Mouse (Mus musculus) forebrain, embryonic 16.5 days (tissue): Measurements from ENCODE around the gene B3gat2. TPM values are rescaled to one million over a fixed set of nuclear protein-coding genes. Genes with fewer than 3 reads are reported as not detected.

Experiments
- ATAC-seq: fragments of 200-750 bp; cut with Nextera tagmentation; 2 replicates; pipeline ENCODE4 v1.8.0; 2017; ENCODE audit warnings: mild to moderate bottlenecking, moderate library complexity
- H3K27ac ChIP-seq: fragments of 300-500 bp; sonication (generic); 2 replicates; pipeline ENCODE4 v1.5.1; 2014; ENCODE audit warnings: low read length, control low read depth
- H3K27me3 ChIP-seq: fragments of 300-500 bp; sonication (generic); replicated peaks from 2 replicates; pipeline ENCODE4 v1.6.1; 2014; ENCODE audit warnings: low read length; ENCODE audit not compliant: control insufficient read depth, insufficient read depth
- H3K36me3 ChIP-seq: fragments of 300-500 bp; sonication (generic); 2 replicates; pipeline ENCODE4 v1.6.1; 2014; ENCODE audit not compliant: control insufficient read depth, insufficient read depth
- H3K4me1 ChIP-seq: fragments of 300-500 bp; sonication (generic); replicated peaks from 2 replicates; pipeline ENCODE4 v1.6.1; 2014; ENCODE audit warnings: low read length; ENCODE audit not compliant: control insufficient read depth, insufficient read depth
- H3K4me2 ChIP-seq: fragments of 300-500 bp; sonication (generic); 2 replicates; pipeline ENCODE4 v1.6.1; 2014; ENCODE audit warnings: mild to moderate bottlenecking, low read length, control low read depth
- H3K4me3 ChIP-seq: fragments of 300-500 bp; sonication (generic); replicated peaks from 2 replicates; pipeline ENCODE4 v1.5.1; 2014; ENCODE audit warnings: mild to moderate bottlenecking, low read length, control low read depth
- H3K9ac ChIP-seq: fragments of 300-500 bp; sonication (generic); replicated peaks from 2 replicates; pipeline ENCODE4 v1.6.1; 2014; ENCODE audit warnings: low read depth, low read length, control low read depth
- H3K9me3 ChIP-seq: fragments of 300-500 bp; sonication (generic); 2 replicates; pipeline ENCODE4 v1.6.1; 2016; ENCODE audit warnings: low read length; ENCODE audit not compliant: control insufficient read depth
- WGBS: fragments of 180-500 bp; shearing (Covaris S2); extraction: QIAGEN DNeasy Blood & Tissue Kit; methylation state at CpG from one replicate; pipeline ENCODE4 v1.1.7; 2014; 5-methylcytosine and 5-hydroxymethylcytosine counted together
- polyA plus RNA-seq: library from polyadenylated mRNA; unstranded; fragments of >200 nt; fragmentation: Nextera tagmentation; extraction: Ambion mirVana; gene quantifications from 2 replicates; pipeline ENCODE4 v1.2.1, GENCODE M21; 2015

The B3gat2 gene
- polyA plus RNA-seq, 1 experiment from 2014 or later, result 12.1 TPM

DNA sequence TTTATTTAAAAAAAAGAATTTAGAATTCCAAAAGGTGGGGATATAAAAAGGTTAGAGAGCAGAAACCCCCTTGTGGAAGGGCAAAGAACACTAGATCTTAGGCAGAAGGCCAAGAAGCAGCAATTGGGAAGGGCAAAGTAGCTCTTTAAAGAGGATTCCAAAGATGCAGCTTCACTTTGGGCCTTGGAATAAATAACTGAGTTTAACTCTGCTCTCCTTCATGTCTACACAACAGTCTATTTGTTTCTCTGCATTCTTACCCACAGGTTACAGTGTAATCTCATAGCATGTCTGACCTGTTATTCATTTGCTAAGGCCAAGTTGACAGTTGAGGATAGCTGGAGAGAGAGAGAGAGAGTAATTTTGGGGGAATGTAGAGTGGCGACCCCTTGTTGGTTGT, 6.6 kb upstream of the B3gat2 start:
- 94% methylated on average over 1 of the region's 1 CpGs for WGBS
- Histone ChIP-seq H3K9ac (no peak overlapping the region), H3K4me1 (no peaks in the 10 kb centered on the region), H3K9me3 (no peaks in the 10 kb centered on the region), H3K4me2 (no peak overlapping the region), H3K4me3 (no peak overlapping the region), H3K27me3 (peaks cover 5% of the 10 kb centered on the region; the same call in 1 of the 2 replicates), H3K27ac (no peak overlapping the region), H3K36me3 (no peaks in the 10 kb centered on the region)
- no peak for ATAC-seq

DNA sequence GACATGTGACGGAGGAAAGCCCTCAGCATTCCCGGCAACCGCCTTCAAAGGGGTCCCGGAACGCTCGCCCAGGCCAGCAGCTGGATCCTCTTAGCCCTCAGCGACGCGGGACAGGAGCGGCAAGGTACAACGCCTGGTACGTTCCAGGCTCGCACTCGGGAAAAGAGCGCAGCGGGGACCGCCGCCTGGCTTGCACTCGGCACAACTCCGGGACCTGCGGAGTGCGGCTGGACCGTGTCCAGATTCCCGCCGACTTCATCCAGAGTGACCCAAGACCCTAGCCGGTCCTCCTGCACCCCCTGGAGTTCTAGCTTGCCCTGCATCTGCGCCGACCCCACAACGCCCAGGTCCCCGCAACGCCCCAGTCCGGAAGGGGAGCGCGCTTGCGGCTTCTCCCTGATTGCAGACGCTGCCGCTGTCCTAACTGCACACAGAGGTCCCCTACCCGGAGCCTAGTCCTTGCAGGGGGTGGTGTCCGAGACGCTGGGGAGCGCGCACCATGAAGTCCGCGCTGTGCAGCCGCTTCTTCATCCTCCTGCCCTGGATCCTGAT, 659 bp downstream of the B3gat2 start:
- Histone ChIP-seq H3K9ac (peak overlapping the region; percentile 82), H3K27ac (peak overlapping the region; percentile 75), H3K27me3 (peaks cover 7% of the 10 kb centered on the region), H3K4me2 (peak overlapping the region; percentile 88), H3K4me3 (peak overlapping the region; percentile 88), H3K36me3 (no peaks in the 10 kb centered on the region), H3K4me1 (peaks cover 33% of the 10 kb centered on the region), H3K9me3 (no peaks in the 10 kb centered on the region)
- peak; percentile 34 for ATAC-seq
- WGBS, result under 1% methylated on average over 44 of the region's 45 CpGs

DNA sequence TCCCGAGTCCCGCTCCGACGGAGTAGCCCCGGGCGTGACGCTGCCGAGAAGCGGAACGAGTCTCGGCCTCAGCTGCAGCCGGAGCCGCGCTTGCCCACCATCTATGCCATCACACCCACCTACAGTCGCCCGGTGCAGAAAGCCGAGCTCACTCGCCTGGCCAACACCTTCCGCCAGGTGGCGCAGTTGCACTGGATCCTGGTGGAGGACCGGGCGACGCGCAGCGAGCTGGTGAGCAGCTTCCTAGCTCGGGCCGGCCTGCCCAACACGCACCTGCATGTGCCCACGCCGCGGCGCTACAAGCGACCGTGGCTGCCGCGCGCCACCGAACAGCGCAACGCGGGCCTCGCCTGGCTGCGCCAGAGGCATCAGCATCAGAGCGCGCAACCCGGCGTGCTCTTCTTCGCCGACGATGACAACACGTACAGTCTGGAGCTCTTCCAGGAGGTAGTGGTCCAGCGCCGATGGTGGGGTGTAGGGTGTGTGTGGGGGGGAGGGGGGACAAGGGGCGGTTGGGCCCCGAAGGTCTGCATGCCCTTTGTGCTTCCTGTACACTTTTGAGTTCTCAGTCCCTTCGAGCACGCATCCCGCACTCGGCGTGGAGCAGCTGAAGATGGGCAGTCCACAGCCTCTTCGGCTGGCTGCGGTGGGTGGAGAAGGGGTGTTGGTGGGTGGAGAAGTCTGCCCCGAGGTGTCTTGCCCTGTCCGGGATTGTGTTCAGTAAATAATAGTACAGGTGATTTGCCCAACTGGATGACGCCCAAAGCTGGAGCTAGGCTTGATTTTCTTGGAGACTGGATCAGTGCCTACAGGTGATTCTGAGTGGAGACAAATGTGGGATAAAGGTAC, 1.5 kb downstream of the B3gat2 start:
- Histone ChIP-seq H3K9me3 (no peaks in the 10 kb centered on the region), H3K27ac (peak overlapping the region; percentile 75), H3K36me3 (no peaks in the 10 kb centered on the region), H3K27me3 (peaks cover 7% of the 10 kb centered on the region), H3K4me3 (peak overlapping the region; percentile 88), H3K9ac (peak overlapping the region; percentile 82), H3K4me2 (peak overlapping the region; percentile 88), H3K4me1 (peaks cover 33% of the 10 kb centered on the region)
- peak; percentile 93 for ATAC-seq
- WGBS, result under 1% methylated on average over 60 of the region's 65 CpGs

DNA sequence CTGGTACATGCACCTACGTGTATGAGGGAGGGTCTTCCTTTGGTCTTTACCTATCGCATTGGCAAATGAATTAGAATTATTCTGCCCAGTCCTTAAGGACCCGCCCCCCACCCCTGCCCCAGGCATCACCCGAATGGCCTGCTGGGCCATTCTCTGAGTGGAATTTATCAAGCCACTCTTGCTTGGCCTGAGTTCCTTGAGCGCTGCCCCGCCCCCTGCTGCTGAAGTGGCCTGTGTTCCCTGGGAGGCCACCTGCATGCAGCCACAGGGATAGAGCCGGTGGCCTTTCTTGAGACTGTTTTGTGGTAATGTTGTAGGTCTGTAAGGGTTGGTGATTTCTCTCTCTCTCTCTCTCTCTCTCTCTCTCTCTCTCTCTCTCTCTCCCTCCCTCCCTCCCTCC, 2.2 kb downstream of the B3gat2 start:
- no peak for ATAC-seq
- peak overlapping the region; percentile 82; the same call in 1 of the 2 replicates for H3K9ac ChIP-seq
- H3K9me3 ChIP-seq, result no peaks in the 10 kb centered on the region
- peak overlapping the region; percentile 88 for H3K4me2 ChIP-seq
- WGBS, result 0% methylated on average over 7 of the region's 7 CpGs
- peaks cover 33% of the 10 kb centered on the region for H3K4me1 ChIP-seq
- no peak overlapping the region for H3K27ac ChIP-seq
- peaks cover 7% of the 10 kb centered on the region for H3K27me3 ChIP-seq
- peak overlapping the region; percentile 88 for H3K4me3 ChIP-seq
- H3K36me3 ChIP-seq, result no peaks in the 10 kb centered on the region

DNA sequence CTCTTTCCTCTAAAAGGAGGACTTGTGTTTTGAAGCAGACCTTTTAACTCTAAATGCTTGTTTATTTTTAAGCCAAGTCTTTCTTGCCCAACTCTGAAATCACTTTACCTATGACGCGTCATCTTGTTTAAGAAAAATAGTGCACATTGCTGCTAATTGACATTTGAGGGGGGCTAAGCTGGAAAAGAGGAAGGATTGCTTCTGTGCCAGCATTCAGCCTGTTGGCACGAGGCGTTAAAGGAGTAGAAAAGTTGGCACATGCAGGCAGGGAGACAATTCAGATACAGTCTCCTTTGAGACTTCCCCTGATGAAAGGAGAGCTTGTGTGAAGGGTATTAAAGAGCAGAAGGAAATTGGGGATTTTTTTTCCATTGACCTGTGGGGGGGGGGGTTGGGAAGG, 3.2 kb downstream of the B3gat2 start:
- H3K27ac ChIP-seq, result no peak overlapping the region
- peaks cover 33% of the 10 kb centered on the region for H3K4me1 ChIP-seq
- H3K9me3 ChIP-seq, result no peaks in the 10 kb centered on the region
- H3K36me3 ChIP-seq, result no peaks in the 10 kb centered on the region
- no peak overlapping the region for H3K9ac ChIP-seq
- no peak for ATAC-seq
- peaks cover 2% of the 10 kb centered on the region; the same call in 1 of the 2 replicates for H3K27me3 ChIP-seq
- 6% methylated on average over 4 of the region's 4 CpGs for WGBS
- H3K4me2 ChIP-seq, result peak overlapping the region; percentile 45
- H3K4me3 ChIP-seq, result peak overlapping the region; percentile 18

DNA sequence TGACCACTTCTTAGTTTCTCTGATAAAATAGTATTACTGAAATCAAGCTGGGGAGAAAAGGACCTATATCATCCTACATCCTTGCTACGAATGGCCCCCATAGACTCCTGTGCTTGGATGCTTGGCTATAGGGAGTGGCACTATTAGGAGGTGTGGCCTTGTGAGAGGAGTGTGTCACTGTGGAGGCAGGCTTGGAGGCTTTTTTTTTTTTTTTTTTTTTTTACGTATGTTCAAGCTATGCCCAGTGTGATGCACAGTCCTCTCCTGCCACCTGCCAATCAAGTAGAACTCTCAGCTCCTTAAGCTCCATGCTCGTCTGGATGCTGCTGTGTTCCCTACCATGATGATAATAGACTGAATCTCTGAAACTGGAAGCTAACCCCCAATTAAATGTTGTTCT, 11.5 kb downstream of the B3gat2 start:
- H3K27me3 ChIP-seq, result no peaks in the 10 kb centered on the region
- H3K9ac ChIP-seq, result no peak overlapping the region
- no peak overlapping the region for H3K27ac ChIP-seq
- H3K4me3 ChIP-seq, result no peak overlapping the region
- no peaks in the 10 kb centered on the region for H3K36me3 ChIP-seq
- H3K4me1 ChIP-seq, result no peaks in the 10 kb centered on the region
- H3K4me2 ChIP-seq, result no peak overlapping the region
- no peaks in the 10 kb centered on the region for H3K9me3 ChIP-seq
- 48% methylated on average over 3 of the region's 3 CpGs for WGBS
- no peak for ATAC-seq

DNA sequence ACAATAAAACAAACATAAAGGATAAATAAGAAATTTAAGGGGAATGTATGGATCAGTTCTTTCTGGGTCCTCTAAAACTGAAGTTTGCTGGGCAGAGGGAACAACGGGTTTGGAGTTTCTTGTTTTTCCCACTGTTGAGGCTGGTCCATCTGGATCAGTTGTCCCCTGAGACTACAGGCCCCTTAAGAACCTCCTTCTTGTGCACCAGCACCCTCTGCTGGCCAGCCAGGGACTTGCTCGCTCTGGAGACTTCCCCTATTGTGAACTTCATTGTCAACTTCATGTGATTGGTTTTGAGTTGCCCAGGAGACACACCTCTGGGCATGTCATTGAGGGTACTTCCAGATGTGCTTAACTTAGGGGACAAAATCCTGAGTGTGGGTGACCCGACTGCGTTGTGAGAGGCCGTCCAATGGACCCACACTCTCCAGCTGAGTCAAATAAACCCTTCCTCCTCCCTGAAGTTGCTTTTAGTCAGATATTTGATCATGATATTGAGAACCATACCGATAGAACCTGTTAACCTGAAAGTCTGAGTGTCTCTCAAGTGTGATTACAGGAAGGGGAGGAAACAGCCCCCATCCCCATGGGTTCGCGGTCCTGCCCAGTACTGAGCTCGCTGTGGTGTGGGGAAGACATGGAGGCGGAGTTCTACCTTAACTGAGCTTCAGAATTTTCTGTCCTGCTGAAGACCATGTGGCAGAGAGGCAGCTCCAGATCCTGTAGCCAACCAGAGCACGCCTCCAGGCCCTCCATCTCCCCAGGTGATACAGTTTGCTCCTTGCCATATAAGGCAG, 31.4 kb downstream of the B3gat2 start:
- no peak overlapping the region for H3K4me2 ChIP-seq
- no peaks in the 10 kb centered on the region for H3K4me1 ChIP-seq
- 53% methylated on average over 11 of the region's 11 CpGs for WGBS
- ATAC-seq, result peak; percentile 88
- H3K9ac ChIP-seq, result no peak overlapping the region
- no peak overlapping the region for H3K27ac ChIP-seq
- no peaks in the 10 kb centered on the region for H3K36me3 ChIP-seq
- no peaks in the 10 kb centered on the region for H3K27me3 ChIP-seq
- H3K9me3 ChIP-seq, result no peaks in the 10 kb centered on the region
- no peak overlapping the region for H3K4me3 ChIP-seq

GRCm38 (mm10) chr1:23798306-23798705, 36.8 kb downstream of the B3gat2 start:
- Histone ChIP-seq H3K36me3 (no peaks in the 10 kb centered on the region), H3K4me2 (no peak overlapping the region), H3K4me1 (no peaks in the 10 kb centered on the region), H3K9me3 (no peaks in the 10 kb centered on the region), H3K27ac (no peak overlapping the region), H3K27me3 (no peaks in the 10 kb centered on the region), H3K9ac (no peak overlapping the region), H3K4me3 (no peak overlapping the region)
- no peak for ATAC-seq
- 94% methylated on average over 9 of the region's 9 CpGs for WGBS

- Histone ChIP-seq H3K4me3 (no peak overlapping the region), H3K27ac (no peak overlapping the region), H3K27me3 (no peaks in the 10 kb centered on the region), H3K9me3 (no peaks in the 10 kb centered on the region), H3K36me3 (no peaks in the 10 kb centered on the region), H3K4me2 (no peak overlapping the region), H3K4me1 (no peaks in the 10 kb centered on the region), H3K9ac (no peak overlapping the region)
- no peak for ATAC-seq
- WGBS, result 47% methylated on average over 5 of the region's 5 CpGs
Observed at GRCm38 (mm10) chr1:23821615-23822014, 60.1 kb downstream of the B3gat2 start.
